Mouse (Mus musculus) midbrain, embryonic 12.5 days (tissue): Measurements from ENCODE around the gene Efcab12. TPM values are rescaled to one million over a fixed set of nuclear protein-coding genes. Genes with fewer than 3 reads are reported as not detected.
"Not testable (repeated sequence)": the region's sequence is repeated elsewhere in the genome, so short reads cannot be mapped to it uniquely, and the experiment has no call there.

Source experiments
- ATAC-seq: fragments of 200-750 bp; cut with Nextera tagmentation; 2 replicates; pipeline ENCODE4 v1.8.0; 2017; ENCODE audit warnings: low read depth, moderate TSS enrichment, moderate library complexity; ENCODE audit not compliant: low FRiP score
- H3K27ac ChIP-seq: fragments of 300-500 bp; sonication (generic); replicated peaks from 2 replicates; pipeline ENCODE4 v1.5.1; 2016; ENCODE audit warnings: mild to moderate bottlenecking
- H3K27me3 ChIP-seq: fragments of 300-500 bp; sonication (generic); 2 replicates; pipeline ENCODE4 v1.6.1; 2016; ENCODE audit warnings: mild to moderate bottlenecking
- H3K36me3 ChIP-seq: fragments of 300-500 bp; sonication (generic); 2 replicates; pipeline ENCODE4 v1.6.1; 2016
- H3K4me1 ChIP-seq: fragments of 300-500 bp; sonication (generic); 2 replicates; pipeline ENCODE4 v1.6.1; 2016
- H3K4me2 ChIP-seq: fragments of 300-500 bp; sonication (generic); replicated peaks from 2 replicates; pipeline ENCODE4 v1.6.1; 2016; ENCODE audit warnings: mild to moderate bottlenecking, moderate library complexity
- H3K4me3 ChIP-seq: fragments of 300-500 bp; sonication (generic); 2 replicates; pipeline ENCODE4 v1.5.1; 2016; ENCODE audit warnings: mild to moderate bottlenecking
- H3K9ac ChIP-seq: fragments of 300-500 bp; sonication (generic); replicated peaks from 2 replicates; pipeline ENCODE4 v1.6.1; 2016; ENCODE audit warnings: mild to moderate bottlenecking, moderate library complexity
- H3K9me3 ChIP-seq: fragments of 300-500 bp; sonication (generic); 2 replicates; pipeline ENCODE4 v1.6.1; 2016; ENCODE audit warnings: mild to moderate bottlenecking
- WGBS: fragments of 180-500 bp; shearing (Covaris S2); methylation state at CpG from one replicate; pipeline ENCODE4 v1.1.7; 2016; 5-methylcytosine and 5-hydroxymethylcytosine counted together
- polyA plus RNA-seq: library from polyadenylated mRNA; unstranded; fragments of >200 nt; fragmentation: Nextera tagmentation; extraction: Ambion mirVana; gene quantifications from 2 replicates; pipeline ENCODE4 v1.2.1, GENCODE M21; 2016

Gene Efcab12
- polyA plus RNA-seq = 2.1 TPM in 2 replicates

- Histone ChIP-seq H3K4me2 (peak within 1 kb of the TSS; percentile 69), H3K9ac (peak within 1 kb of the TSS; percentile 49; the same call in 1 of the 2 replicates), H3K27ac (peak within 1 kb of the TSS; percentile 36), H3K27me3 (no peaks in the 10 kb centered on the region), H3K9me3 (no peaks in the 10 kb centered on the region), H3K36me3 (peaks cover 15% of the 10 kb centered on the region), H3K4me3 (peak within 1 kb of the TSS; percentile 41), H3K4me1 (peaks cover 15% of the 10 kb centered on the region; the same call in 1 of the 2 replicates)
- WGBS = 1% methylated on average over 19 of the region's 19 CpGs
- ATAC-seq = peak; percentile 90
These were observed at the start of gene Efcab12 for GRCm38 (mm10) chr6:115838161-115838597. Gene Efcab12, minus strand, starts transcription at chr6:115838412.

- ATAC-seq = no peak
- Histone ChIP-seq H3K4me1 (peaks cover 10% of the 10 kb centered on the region), H3K4me3 (no peak overlapping the region), H3K4me2 (no peak overlapping the region), H3K36me3 (peaks cover 39% of the 10 kb centered on the region), H3K9ac (no peak overlapping the region), H3K9me3 (peaks cover 4% of the 10 kb centered on the region; the same call in 1 of the 2 replicates), H3K27me3 (no peaks in the 10 kb centered on the region), H3K27ac (no peak overlapping the region)
- 79% methylated on average over 4 of the region's 4 CpGs for WGBS
These were observed 48.7 kb upstream of the Efcab12 start for GRCm38 (mm10) chr6:115886894-115887293.

GRCm38 (mm10) chr6:115884018-115884417, 45.8 kb upstream of the Efcab12 start:
- no peak for ATAC-seq
- Histone ChIP-seq H3K9ac (no peak overlapping the region), H3K36me3 (peaks cover 44% of the 10 kb centered on the region), H3K4me3 (no peak overlapping the region), H3K4me1 (no peaks in the 10 kb centered on the region), H3K27me3 (no peaks in the 10 kb centered on the region), H3K4me2 (no peak overlapping the region), H3K27ac (no peak overlapping the region), H3K9me3 (peaks cover 4% of the 10 kb centered on the region; the same call in 1 of the 2 replicates)

- Histone ChIP-seq H3K4me2 (no peak overlapping the region), H3K27me3 (no peaks in the 10 kb centered on the region), H3K4me3 (no peak overlapping the region), H3K9me3 (no peaks in the 10 kb centered on the region), H3K9ac (no peak overlapping the region), H3K27ac (no peak overlapping the region), H3K36me3 (peaks cover 40% of the 10 kb centered on the region), H3K4me1 (no peaks in the 10 kb centered on the region)
- no peak for ATAC-seq
- 89% methylated on average over 8 of the region's 8 CpGs for WGBS
These were observed 42.5 kb upstream of the Efcab12 start for GRCm38 (mm10) chr6:115880751-115881150.

GRCm38 (mm10) chr6:115879736-115880135, 41.5 kb upstream of the Efcab12 start:
- Histone ChIP-seq H3K4me2 (no peak overlapping the region), H3K4me3 (no peak overlapping the region), H3K27ac (no peak overlapping the region), H3K9me3 (no peaks in the 10 kb centered on the region), H3K27me3 (no peaks in the 10 kb centered on the region), H3K9ac (no peak overlapping the region), H3K4me1 (no peaks in the 10 kb centered on the region), H3K36me3 (peaks cover 39% of the 10 kb centered on the region)
- WGBS = 84% methylated on average over 6 of the region's 6 CpGs
- ATAC-seq = no peak

- H3K4me1 ChIP-seq = no peaks in the 10 kb centered on the region
- H3K36me3 ChIP-seq = peaks cover 37% of the 10 kb centered on the region
- ATAC-seq = no peak
- H3K9ac ChIP-seq = no peak overlapping the region
- H3K27me3 ChIP-seq = no peaks in the 10 kb centered on the region
- H3K27ac ChIP-seq = no peak overlapping the region
- no peak overlapping the region for H3K4me3 ChIP-seq
- no peaks in the 10 kb centered on the region for H3K9me3 ChIP-seq
- 86% methylated on average over 6 of the region's 6 CpGs for WGBS
- no peak overlapping the region for H3K4me2 ChIP-seq
These were observed 40.5 kb upstream of the Efcab12 start for GRCm38 (mm10) chr6:115878694-115879093.

- Histone ChIP-seq H3K4me1 (no peaks in the 10 kb centered on the region), H3K9ac (no peak overlapping the region), H3K27ac (no peak overlapping the region), H3K9me3 (no peaks in the 10 kb centered on the region), H3K27me3 (no peaks in the 10 kb centered on the region), H3K4me2 (no peak overlapping the region), H3K36me3 (peaks cover 31% of the 10 kb centered on the region), H3K4me3 (no peak overlapping the region)
- WGBS = 91% methylated on average over 2 of the region's 2 CpGs
- no peak for ATAC-seq
These were observed 39.0 kb upstream of the Efcab12 start for GRCm38 (mm10) chr6:115877239-115877638.

- ATAC-seq, H3K4me3 ChIP-seq, H3K36me3 ChIP-seq, H3K4me2 ChIP-seq, H3K9me3 ChIP-seq, H3K27me3 ChIP-seq, H3K27ac ChIP-seq, H3K9ac ChIP-seq, H3K4me1 ChIP-seq: not testable (repeated sequence)
- WGBS = no CpG with 5 or more reads among the region's 3 CpGs
These were observed 33.1 kb upstream of the Efcab12 start for GRCm38 (mm10) chr6:115871318-115871717.

GRCm38 (mm10) chr6:115867157-115867556, 28.9 kb upstream of the Efcab12 start:
- ATAC-seq, H3K27me3 ChIP-seq, H3K27ac ChIP-seq, H3K9ac ChIP-seq, H3K4me2 ChIP-seq, H3K4me3 ChIP-seq, H3K9me3 ChIP-seq, H3K4me1 ChIP-seq: not testable (repeated sequence)
- 0 out of 2 replicates have a peak, but pooled peaks cover 13% of the 10 kb centered on the region for H3K36me3 ChIP-seq
- no CpG with 5 or more reads among the region's 3 CpGs for WGBS

- H3K27ac ChIP-seq = no peak overlapping the region
- no peak for ATAC-seq
- H3K9ac ChIP-seq = no peak overlapping the region
- no peak overlapping the region for H3K4me2 ChIP-seq
- H3K36me3 ChIP-seq = 0 out of 2 replicates have a peak, but pooled peaks cover 13% of the 10 kb centered on the region
- H3K4me1 ChIP-seq = no peaks in the 10 kb centered on the region
- WGBS = 96% methylated on average over 4 of the region's 4 CpGs
- H3K9me3 ChIP-seq = no peaks in the 10 kb centered on the region
- no peak overlapping the region for H3K4me3 ChIP-seq
- no peaks in the 10 kb centered on the region for H3K27me3 ChIP-seq
These were observed 27.0 kb upstream of the Efcab12 start for GRCm38 (mm10) chr6:115865246-115865645.

- H3K27me3 ChIP-seq = no peaks in the 10 kb centered on the region
- WGBS = 79% methylated on average over 7 of the region's 7 CpGs
- 0 out of 2 replicates have a peak, but pooled peaks cover 13% of the 10 kb centered on the region for H3K36me3 ChIP-seq
- H3K4me3 ChIP-seq = no peak overlapping the region
- H3K4me2 ChIP-seq = no peak overlapping the region
- H3K9ac ChIP-seq = no peak overlapping the region
- no peak overlapping the region for H3K27ac ChIP-seq
- no peaks in the 10 kb centered on the region for H3K4me1 ChIP-seq
- no peak for ATAC-seq
- no peaks in the 10 kb centered on the region for H3K9me3 ChIP-seq
These were observed 25.2 kb upstream of the Efcab12 start for GRCm38 (mm10) chr6:115863340-115863841.

GRCm38 (mm10) chr6:115860027-115860556, 21.9 kb upstream of the Efcab12 start:
- ATAC-seq = no peak

More at GRCm38 (mm10) chr6:115860027-115860556, 21.9 kb upstream of the Efcab12 start:
- Histone ChIP-seq H3K9me3 (no peaks in the 10 kb centered on the region), H3K4me3 (no peak overlapping the region), H3K27ac (no peak overlapping the region), H3K4me2 (no peak overlapping the region), H3K27me3 (no peaks in the 10 kb centered on the region), H3K9ac (no peak overlapping the region), H3K4me1 (peaks cover 5% of the 10 kb centered on the region; the same call in 1 of the 2 replicates), H3K36me3 (0 out of 2 replicates have a peak, but pooled peaks cover 10% of the 10 kb centered on the region)
- 87% methylated on average over 7 of the region's 7 CpGs for WGBS
